Mouse (Mus musculus): ENCODE data around the gene Atp6v0a1. TPM values are rescaled to one million over a fixed set of nuclear protein-coding genes. Genes with fewer than 3 reads are reported as not detected.

Atp6v0a1 gene
- polyA plus RNA-seq, 1 experiment from 2014 or later, result 30.2 TPM

Small RNA genes lying within 50 kb of the gene (microRNA-seq; reads per million reads assigned to microRNA genes)
- gene Mir6928, result 1.5 reads per million

Other genes with a start within 250 kb of the Atp6v0a1 start
- not detected in 2 replicates for gene Kcnh4, start 249.5 kb upstream of the Atp6v0a1 start, polyA plus RNA-seq (2016; fragmentation: Nextera tagmentation; extraction: Ambion mirVana)
- not detected in 2 replicates for gene Hcrt, start 246.5 kb upstream of the Atp6v0a1 start, polyA plus RNA-seq (2016; fragmentation: Nextera tagmentation; extraction: Ambion mirVana)
- gene Ghdc, start 238.5 kb upstream of the Atp6v0a1 start, polyA plus RNA-seq (2016; fragmentation: Nextera tagmentation; extraction: Ambion mirVana), result 3.5 and 4.3 TPM in 2 replicates
- gene Stat5b, start 158.7 kb upstream of the Atp6v0a1 start, polyA plus RNA-seq (2016; fragmentation: Nextera tagmentation; extraction: Ambion mirVana), result 15.4 and 15.6 TPM in 2 replicates
- 2.1 and 2.7 TPM in 2 replicates for gene Stat5a, start 150.1 kb upstream of the Atp6v0a1 start, polyA plus RNA-seq (2016; fragmentation: Nextera tagmentation; extraction: Ambion mirVana)
- 20.7 and 30.2 TPM in 2 replicates for gene Stat3, start 69.9 kb upstream of the Atp6v0a1 start, polyA plus RNA-seq (2016; fragmentation: Nextera tagmentation; extraction: Ambion mirVana)
- gene Cavin1, start 38.6 kb upstream of the Atp6v0a1 start, polyA plus RNA-seq (2016; fragmentation: Nextera tagmentation; extraction: Ambion mirVana), result 21.9 and 24.6 TPM in 2 replicates
- 4.9 and 5.9 TPM in 2 replicates for gene Naglu, start 60.6 kb downstream of the Atp6v0a1 start, polyA plus RNA-seq (2016; fragmentation: Nextera tagmentation; extraction: Ambion mirVana)
- not detected in 2 replicates for gene Hsd17b1, start 69.0 kb downstream of the Atp6v0a1 start, polyA plus RNA-seq (2016; fragmentation: Nextera tagmentation; extraction: Ambion mirVana)
- 42.3 and 45.3 TPM in 2 replicates for gene Coasy, start 73.1 kb downstream of the Atp6v0a1 start, polyA plus RNA-seq (2016; fragmentation: Nextera tagmentation; extraction: Ambion mirVana)
- 41.3 and 49.6 TPM in 2 replicates for gene Mlx, start 77.8 kb downstream of the Atp6v0a1 start, polyA plus RNA-seq (2016; fragmentation: Nextera tagmentation; extraction: Ambion mirVana)
- gene Psmc3ip, start 86.0 kb downstream of the Atp6v0a1 start, polyA plus RNA-seq (2016; fragmentation: Nextera tagmentation; extraction: Ambion mirVana), result 73.1 and 74.0 TPM in 2 replicates
- 17.8 and 17.9 TPM in 2 replicates for gene Retreg3, start 110.4 kb downstream of the Atp6v0a1 start, polyA plus RNA-seq (2016; fragmentation: Nextera tagmentation; extraction: Ambion mirVana)
- 145 and 158 TPM in 2 replicates for gene Tubg1, start 110.5 kb downstream of the Atp6v0a1 start, polyA plus RNA-seq (2016; fragmentation: Nextera tagmentation; extraction: Ambion mirVana)
- 2.5 and 3.0 TPM in 2 replicates for gene Tubg2, start 146.5 kb downstream of the Atp6v0a1 start, polyA plus RNA-seq (2016; fragmentation: Nextera tagmentation; extraction: Ambion mirVana)
- gene Cntnap1, start 161.1 kb downstream of the Atp6v0a1 start, polyA plus RNA-seq (2016; fragmentation: Nextera tagmentation; extraction: Ambion mirVana), result 0.04 and 0.09 TPM in 2 replicates
- 1.9 and 3.0 TPM in 2 replicates for gene Plekhh3, start 161.9 kb downstream of the Atp6v0a1 start, polyA plus RNA-seq (2016; fragmentation: Nextera tagmentation; extraction: Ambion mirVana)
- gene Ccr10, start 166.0 kb downstream of the Atp6v0a1 start, polyA plus RNA-seq (2016; fragmentation: Nextera tagmentation; extraction: Ambion mirVana), result not detected in 2 replicates
- gene Ezh1, start 217.0 kb downstream of the Atp6v0a1 start, polyA plus RNA-seq (2016; fragmentation: Nextera tagmentation; extraction: Ambion mirVana), result 10.1 and 13.6 TPM in 2 replicates
- gene Ramp2, start 236.6 kb downstream of the Atp6v0a1 start, polyA plus RNA-seq (2016; fragmentation: Nextera tagmentation; extraction: Ambion mirVana), result 54.2 and 61.5 TPM in 2 replicates
- gene Vps25, start 244.3 kb downstream of the Atp6v0a1 start, polyA plus RNA-seq (2016; fragmentation: Nextera tagmentation; extraction: Ambion mirVana), result 118 and 127 TPM in 2 replicates

Data from limb, embryonic 10.5 days (tissue).